Mouse (Mus musculus) gastrocnemius, postnatal 10 days (tissue): ENCODE results near the gene Bmpr1a. TPM values are rescaled to one million over a fixed set of nuclear protein-coding genes. Genes with fewer than 3 reads are reported as not detected.

Experiments
- DNase-seq: peaks from one replicate; pipeline ENCODE4 v3.0.0; 2021; ENCODE audit warnings: mixed read lengths
- total RNA-seq, 2 experiments: library from RNA; stranded (reverse); gene quantifications; 2 replicates each; pipeline ENCODE4 v1.2.3; 2021

The Bmpr1a gene
- total RNA-seq, 2 experiments from 2014 or later = 92.4 to 102 TPM

- DNase-seq = no peak
Measured at GRCm38 (mm10) chr14:34505309-34505708, 2.2 kb upstream of the Bmpr1a start.

GRCm38 (mm10) chr14:34504377-34504776 is 1.2 kb upstream of the Bmpr1a start:
- DNase-seq = no peak

GRCm38 (mm10) chr14:34503759-34504158 is 618 bp upstream of the Bmpr1a start:
- DNase-seq = no peak

- DNase-seq = peak; percentile 88
Measured at GRCm38 (mm10) chr14:34502475-34503324, 441 bp downstream of the Bmpr1a start.

- DNase-seq = peak; percentile 57
Measured at GRCm38 (mm10) chr14:34501804-34502474, 1.2 kb downstream of the Bmpr1a start.

GRCm38 (mm10) chr14:34501447-34501803 is 1.7 kb downstream of the Bmpr1a start:
- DNase-seq = no peak

- no peak for DNase-seq
Measured at GRCm38 (mm10) chr14:34500309-34500708, 2.8 kb downstream of the Bmpr1a start.

GRCm38 (mm10) chr14:34499664-34500063 is 3.5 kb downstream of the Bmpr1a start:
- DNase-seq = no peak

- no peak for DNase-seq
Measured at GRCm38 (mm10) chr14:34497346-34497745, 5.8 kb downstream of the Bmpr1a start.

GRCm38 (mm10) chr14:34493682-34494081 is 9.5 kb downstream of the Bmpr1a start:
- no peak for DNase-seq

GRCm38 (mm10) chr14:34492688-34493087 is 10.5 kb downstream of the Bmpr1a start:
- no peak for DNase-seq

GRCm38 (mm10) chr14:34490965-34491364 is 12.2 kb downstream of the Bmpr1a start:
- DNase-seq = no peak

- no peak for DNase-seq
Measured at GRCm38 (mm10) chr14:34489928-34490327, 13.2 kb downstream of the Bmpr1a start.

GRCm38 (mm10) chr14:34486169-34486568 is 17.0 kb downstream of the Bmpr1a start:
- DNase-seq = no peak

- DNase-seq = no peak
Measured at GRCm38 (mm10) chr14:34483469-34484341, 19.4 kb downstream of the Bmpr1a start.

GRCm38 (mm10) chr14:34471591-34471990 is 31.6 kb downstream of the Bmpr1a start:
- DNase-seq = no peak

- no peak for DNase-seq
Measured at GRCm38 (mm10) chr14:34466291-34466690, 36.9 kb downstream of the Bmpr1a start.

GRCm38 (mm10) chr14:34459386-34459785 is 43.8 kb downstream of the Bmpr1a start:
- DNase-seq = no peak

GRCm38 (mm10) chr14:34458880-34459279 is 44.3 kb downstream of the Bmpr1a start:
- peak; percentile 15 for DNase-seq

- DNase-seq = no peak
Measured at GRCm38 (mm10) chr14:34454282-34454681, 48.9 kb downstream of the Bmpr1a start.

GRCm38 (mm10) chr14:34453648-34454047 is 49.5 kb downstream of the Bmpr1a start:
- no peak for DNase-seq

GRCm38 (mm10) chr14:34451872-34452271 is 51.3 kb downstream of the Bmpr1a start:
- no peak for DNase-seq

- no peak for DNase-seq
Measured at GRCm38 (mm10) chr14:34450451-34450850, 52.7 kb downstream of the Bmpr1a start.
